Mouse (Mus musculus) cortical plate, adult 2 months (tissue): Measurements from ENCODE around the gene Parva.

Experiments used
- CTCF ChIP-seq: fragments of 200-500 bp; IDR thresholded peaks from 2 replicates; pipeline ENCODE4 v1.5.1; 2011; ENCODE audit warnings: mild to moderate bottlenecking, control low read depth, low read length; ENCODE audit not compliant: insufficient read depth; ENCODE audit errors: extremely low read depth
- POLR2A ChIP-seq: fragments of 200-500 bp; IDR thresholded peaks from 2 replicates; pipeline ENCODE4 v1.6.1; 2011; ENCODE audit warnings: mild to moderate bottlenecking, low read length, control low read depth; ENCODE audit not compliant: insufficient read depth; ENCODE audit errors: extremely low read depth

- TF ChIP-seq CTCF (no peak), POLR2A (no peak)
Observed at GRCm38 (mm10) chr7:112405578-112405977, 21.7 kb upstream of the Parva start.
